Mouse (Mus musculus): ENCODE measurements around the gene Syk. TPM values are rescaled to one million over a fixed set of nuclear protein-coding genes. Genes with fewer than 3 reads are reported as not detected.
A peak's percentile ranks its signal among the peaks of the same experiment; 100 is the strongest.

Gene Syk
- total RNA-seq (2021): 1 to 10 TPM; 2.7 TPM
- long read RNA-seq, full-length matches to known transcripts: 1 of 5 reads
- long read RNA-seq, partial matches to known transcripts: 0 of 5 reads
- long read RNA-seq, other reads (novel, unspliced or antisense): 4 of 5 reads

DNA sequence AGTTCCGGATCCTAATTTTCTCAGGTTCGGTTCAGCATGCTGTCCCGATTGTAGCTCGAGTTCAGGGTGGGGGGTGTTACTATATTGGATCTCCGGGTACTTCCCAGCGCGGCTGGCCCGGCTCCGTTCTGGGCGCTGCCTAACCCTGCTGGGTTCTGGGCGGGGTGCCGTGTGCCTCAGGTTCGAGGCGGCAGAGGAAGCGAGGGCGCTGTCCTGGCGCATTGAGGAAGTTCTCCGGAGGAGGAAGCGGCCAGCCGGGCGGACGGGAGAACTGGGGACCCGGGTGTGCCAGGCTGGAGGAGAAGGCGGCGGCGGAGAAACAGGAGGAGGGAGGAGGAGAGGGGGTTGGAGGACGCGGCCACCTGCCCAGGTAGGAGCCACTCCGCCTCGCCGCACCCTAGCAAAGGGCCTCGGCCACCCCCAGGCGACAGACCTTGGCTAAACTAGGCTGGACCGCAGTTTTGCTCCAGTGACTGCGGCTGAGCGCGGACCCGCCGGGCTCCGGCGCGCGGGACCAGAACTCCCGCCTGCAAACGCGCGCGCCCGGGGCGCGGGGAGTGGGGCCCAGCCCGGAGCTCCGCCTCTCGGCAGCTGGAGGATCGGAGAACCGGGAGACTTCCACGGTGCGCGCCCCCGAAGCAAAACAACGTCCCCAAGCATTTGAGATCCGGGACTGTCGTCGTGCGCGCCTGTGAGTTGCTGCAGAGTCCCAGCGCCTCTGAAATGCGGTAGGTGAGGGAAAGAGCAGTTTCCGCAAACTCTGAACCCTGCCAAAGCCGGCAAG lies at the start of gene Syk:
TSS of gene Syk (plus strand) at position 296 of the 784 bp plus-strand sequence.
- DNase-seq (ENCODE audit: low spot score in 2 of 2): peak; percentile 16 to 46

DNA sequence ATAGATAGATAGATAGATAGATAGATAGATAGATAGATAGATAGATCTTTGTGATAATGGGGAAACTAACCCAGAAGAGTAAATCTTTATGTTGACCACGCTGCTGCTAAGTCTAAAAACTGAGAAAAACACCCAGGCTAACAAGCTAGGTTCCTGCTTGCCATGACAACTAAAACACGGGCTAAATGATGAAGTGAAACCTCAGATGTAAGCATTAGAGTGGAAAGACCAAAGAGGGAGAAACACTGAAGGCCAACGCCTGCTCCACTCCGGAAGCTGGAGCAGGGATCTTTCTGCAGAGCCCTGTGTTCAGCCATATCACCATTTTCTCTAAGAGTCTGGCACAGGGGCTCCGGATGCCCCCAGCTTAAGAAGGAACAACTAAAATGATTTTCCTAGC lies 49.3 kb upstream of the Syk start:
- no peak for DNase-seq (ENCODE audit: low spot score in 2 of 2)

DNA sequence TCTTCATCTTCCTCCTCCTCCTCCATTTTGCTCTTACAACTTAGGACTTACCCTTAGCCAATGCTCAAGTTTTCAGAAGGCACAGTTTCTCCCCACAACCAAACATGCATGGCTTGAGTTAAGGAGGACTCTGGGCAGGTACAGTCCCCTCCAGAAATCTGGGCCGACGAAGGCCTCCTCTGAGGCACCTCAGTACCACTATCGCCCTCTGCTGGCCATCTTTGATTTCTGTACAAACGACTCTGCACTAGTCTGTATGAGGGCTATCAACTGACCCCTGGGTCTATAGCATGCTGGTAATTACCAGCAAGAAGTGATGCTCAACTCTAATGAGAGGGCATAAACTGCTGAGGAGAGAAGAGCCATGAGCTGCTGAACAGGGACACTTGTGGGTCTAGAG lies 47.4 kb upstream of the Syk start:
- peak in 1 of 2 experiments; percentile 71 for DNase-seq (ENCODE audit: low spot score in 2 of 2)

DNA sequence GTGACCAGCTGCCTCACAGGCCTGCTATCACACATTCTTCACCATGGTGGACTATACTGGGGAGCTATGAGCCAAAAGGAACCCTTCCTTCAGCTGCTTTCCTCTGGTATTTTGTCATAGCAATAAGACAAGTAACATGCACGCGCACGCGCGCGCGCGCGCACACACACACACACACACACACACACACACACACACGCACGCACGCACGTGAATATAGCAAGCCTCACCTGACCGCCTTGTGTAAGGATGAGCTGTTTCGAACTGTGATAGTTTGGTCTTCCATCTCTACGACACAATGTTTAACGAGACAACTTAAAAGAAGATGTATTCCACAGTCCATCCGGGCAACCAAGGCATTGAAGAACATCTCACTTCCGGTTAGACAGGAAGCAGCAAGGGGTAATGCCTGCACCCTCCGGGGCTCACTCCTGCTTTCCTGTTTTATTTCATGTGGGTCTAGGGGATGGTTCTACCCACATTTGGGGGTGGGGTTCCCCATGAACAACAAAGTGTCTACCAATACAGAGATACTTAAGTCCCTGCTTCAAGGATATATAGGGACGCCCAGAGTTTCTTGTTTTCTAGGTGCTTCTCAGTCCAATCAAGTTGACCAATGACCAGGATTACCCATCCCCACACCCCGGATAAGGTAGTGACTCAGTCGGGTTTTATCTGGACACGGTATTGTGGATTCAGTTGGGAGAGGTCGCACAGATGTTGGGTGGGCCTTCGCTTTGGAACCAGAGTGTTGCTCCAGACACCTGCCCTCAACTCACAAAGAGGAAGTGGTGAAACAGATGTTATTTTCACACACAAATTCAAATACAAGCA lies 45.0 kb upstream of the Syk start:
- DNase-seq (ENCODE audit: low spot score in 2 of 2): no peak

DNA sequence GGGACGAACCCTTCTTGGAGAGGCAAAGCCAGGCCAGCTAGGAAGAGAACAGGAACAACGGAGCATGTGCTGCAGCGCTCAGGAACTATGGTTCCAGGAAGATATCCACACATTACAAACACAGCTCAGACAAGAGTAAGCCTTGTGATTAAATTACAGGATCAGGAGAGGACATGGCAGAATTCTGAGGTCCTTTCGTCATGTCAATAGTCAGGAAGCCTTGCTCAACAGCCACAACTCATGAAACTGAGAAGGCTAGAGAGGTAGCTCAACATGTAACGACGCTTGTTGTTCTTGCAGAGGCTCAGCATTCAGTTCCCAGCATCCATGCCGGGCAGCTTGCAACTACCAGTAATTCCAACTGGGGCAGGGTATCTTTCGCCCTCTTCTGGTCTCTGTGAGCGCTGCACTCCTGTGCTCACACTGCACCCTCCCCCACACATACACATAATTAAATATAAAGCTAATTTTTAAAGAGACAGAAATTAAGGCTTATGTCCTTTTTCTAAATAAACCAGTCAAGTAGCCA lies 44.3 kb upstream of the Syk start:
- DNase-seq (ENCODE audit: low spot score in 2 of 2): no peak

DNA sequence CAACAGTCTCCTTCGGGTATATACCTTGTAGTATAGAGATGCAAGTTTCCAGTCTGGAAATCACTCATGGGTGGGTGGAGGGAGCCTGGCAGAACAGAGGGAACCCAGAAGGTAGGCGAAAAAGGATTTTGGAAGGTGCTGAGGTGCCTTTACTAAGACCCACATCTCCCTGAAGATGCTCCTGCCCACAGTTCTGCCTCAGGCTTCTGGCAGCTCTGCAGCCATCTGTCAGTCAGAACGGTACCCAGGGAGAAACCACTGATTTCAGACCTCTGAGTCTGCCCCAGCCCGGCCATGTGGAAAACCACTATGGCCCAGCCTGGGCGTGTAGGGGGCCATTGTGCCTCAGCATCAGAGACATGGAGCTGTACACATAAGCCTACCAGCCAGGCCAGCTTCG lies 43.5 kb upstream of the Syk start:
- no peak for DNase-seq (ENCODE audit: low spot score in 2 of 2)

DNA sequence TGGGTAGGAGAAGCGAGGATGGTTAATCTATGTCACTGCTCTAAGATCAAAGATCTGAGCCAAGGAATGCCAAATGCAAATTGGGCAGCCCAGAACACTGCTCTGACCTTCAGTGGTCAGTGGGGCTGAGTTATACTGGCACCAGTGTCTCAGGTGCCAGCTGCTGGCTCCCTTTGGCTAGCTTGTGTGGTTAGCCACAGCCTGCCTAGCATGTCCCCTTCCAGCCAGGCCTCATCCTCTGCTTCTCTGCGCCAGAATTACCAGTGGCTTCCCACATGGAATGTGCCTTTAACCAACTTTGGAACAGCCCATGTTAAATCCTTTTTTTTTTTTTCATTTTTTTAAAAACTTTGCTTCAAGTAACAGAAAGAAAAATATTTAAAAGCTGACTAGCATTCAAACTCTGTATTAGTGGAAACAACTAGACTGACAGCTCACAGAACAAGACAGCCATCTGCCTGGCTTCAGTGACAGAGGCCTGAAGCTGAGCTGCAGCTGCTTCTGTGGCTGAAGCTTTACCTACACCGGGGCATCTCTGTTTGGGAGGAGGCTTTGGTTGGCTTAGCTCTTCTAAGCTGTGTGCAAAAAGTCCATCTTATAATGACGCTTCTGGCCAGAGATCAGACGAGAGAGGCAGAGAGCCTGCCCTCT lies 41.5 kb upstream of the Syk start:
- no peak for DNase-seq (ENCODE audit: low spot score in 2 of 2)

DNA sequence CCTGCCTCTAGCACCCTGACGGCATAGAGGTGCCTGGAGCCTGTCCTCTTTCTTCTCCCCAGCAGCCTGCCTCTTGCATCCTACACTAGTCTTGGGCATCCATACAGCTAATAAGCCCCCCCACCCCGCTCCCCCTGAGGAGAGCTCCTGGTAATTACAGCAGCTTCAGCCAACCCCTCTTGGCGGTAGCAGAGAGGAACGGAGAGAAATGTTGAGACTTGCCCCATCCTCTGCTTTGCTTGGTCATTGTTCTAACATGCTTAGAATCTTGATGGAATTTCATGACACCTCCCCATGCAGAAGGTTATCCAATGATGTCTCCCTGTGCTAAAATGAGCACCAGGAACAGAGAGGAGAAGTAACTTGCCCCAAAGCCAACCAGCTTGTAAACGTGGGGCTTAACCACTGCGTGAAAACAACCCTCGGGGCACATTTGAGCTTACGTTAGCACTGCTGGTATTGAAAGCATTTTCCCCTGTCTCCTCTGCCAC lies 40.9 kb upstream of the Syk start:
- no peak for DNase-seq (ENCODE audit: low spot score in 2 of 2)

DNA sequence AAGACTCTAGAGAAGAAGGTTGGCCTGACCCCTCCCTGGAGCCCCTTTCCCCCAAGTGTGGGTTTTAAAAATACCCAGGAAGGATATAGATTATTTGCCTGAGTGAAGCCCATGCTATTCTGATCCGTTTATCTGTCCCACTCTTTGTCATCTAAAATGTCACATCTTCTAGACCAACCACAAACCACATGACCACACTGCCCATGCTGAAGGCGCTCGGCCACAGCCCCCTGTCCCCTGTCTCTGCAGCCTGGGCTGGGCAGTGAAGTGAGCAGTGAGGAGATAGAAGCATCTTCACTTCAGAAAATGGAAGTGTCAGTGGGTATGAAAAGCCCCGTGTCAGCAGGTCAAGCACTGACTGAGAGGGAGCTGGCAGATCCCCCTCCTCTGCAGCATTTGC lies 40.3 kb upstream of the Syk start:
- no peak for DNase-seq (ENCODE audit: low spot score in 2 of 2)

DNA sequence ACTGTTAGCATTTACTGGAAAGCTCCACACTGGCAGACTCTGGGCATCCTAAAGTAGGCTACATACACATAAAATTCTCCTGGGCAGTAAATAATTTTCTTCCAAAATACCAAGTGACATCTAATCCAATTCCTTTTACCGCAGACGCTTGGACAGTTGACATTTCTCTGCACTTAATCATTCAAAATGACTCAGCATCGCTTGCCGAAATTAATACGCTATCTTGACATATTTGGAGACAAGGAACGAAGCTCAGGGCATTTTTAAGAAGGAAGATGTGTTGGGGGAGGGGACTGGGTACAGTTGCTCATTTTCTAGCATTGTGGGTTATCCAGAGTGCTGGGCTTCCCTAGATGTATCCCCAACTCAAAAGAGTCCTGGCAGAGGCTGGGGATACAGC lies 36.7 kb upstream of the Syk start:
- DNase-seq (ENCODE audit: low spot score in 2 of 2): no peak

DNA sequence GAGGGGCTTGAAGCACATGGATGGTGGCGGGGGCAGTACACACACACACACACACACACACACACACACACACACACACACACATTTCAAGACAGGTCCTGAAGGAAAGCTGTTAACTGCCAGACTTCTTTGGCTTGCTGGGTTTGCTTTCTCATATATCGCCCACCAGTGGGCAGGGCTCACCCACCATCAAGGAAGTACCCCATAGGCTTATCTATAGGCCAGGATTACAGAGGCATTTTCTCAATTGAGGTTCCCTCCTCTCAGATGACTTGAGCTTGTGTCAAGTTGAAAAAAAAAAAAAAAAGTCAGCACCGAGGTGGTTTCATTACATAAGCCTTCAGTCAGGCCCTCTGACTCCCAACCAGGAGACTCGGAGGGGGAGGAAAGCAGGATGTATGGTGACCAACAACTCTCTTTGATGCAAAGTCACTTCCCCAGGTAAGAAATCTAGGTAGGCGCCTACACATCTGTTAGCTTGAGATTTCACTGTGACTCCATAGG lies 32.2 kb upstream of the Syk start:
- no peak for DNase-seq (ENCODE audit: low spot score in 2 of 2)

DNA sequence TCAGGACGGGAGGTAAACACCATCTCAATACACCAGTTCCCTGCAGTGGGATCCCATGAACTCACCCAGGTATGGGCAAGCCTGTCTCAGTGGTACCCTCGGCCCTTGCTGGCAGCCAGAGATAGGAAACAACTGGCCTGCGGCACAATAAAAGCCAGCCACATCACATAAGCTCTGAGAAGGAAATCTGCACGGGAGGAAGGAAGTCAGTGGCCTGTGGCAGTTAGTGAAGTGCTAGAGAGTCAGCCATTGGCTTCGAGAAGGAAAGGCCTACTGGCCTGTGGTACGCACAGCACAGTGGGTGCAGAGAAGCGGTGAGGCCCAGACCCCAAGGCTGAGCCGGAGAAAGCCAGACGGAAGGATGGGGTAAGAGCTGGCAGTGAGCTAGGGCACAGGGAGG lies 31.7 kb upstream of the Syk start:
- no peak for DNase-seq (ENCODE audit: low spot score in 2 of 2)

DNA sequence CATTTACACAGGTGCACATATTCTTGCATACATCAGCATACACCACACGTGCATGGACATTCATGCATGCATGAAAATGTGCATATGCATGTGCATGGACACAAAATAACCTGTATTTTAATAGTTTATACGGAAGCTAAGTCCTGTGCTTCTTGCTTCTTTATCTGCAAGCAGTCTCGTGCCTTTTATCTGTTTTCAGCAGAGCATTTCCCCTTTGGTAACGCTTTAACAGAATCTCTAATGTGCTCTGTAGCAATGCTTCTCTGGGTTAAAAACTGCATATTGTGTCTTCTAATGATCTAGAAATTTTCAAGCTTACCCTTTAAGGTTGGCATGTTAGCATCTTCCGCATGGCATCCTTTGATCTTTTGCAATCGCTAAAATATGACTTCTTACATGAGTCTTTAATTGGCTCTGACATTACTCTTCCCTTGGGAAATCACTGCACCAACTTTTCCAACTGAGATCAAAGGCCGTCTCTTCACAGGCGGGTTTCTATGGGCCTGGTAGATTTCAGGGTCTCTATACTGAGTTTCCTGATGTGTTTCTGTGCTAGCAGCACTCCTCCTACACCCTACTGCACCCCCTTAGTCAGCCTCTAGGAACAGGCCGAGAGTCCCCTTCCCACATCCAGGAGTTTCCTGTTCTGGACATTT lies 30.0 kb upstream of the Syk start:
- no peak for DNase-seq (ENCODE audit: low spot score in 2 of 2)

DNA sequence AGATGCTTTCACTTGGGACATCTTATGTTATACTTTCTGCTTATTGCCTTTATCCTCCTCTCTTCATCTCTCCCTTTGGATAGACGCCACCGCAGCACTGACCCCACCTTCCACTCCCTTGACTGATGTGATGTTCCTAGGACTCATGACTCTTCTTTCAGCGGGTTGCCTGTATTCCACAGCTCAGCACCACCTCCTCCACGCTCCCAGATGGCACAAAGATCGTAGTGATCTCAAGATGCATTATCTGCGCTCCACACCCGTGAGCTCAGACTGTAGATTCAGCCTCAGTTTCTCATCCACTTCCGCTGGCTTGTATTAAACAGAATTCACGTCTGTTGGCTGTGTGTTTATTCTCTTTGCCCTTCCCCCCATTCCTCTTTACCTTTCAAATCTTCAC lies 28.3 kb upstream of the Syk start:
- DNase-seq (ENCODE audit: low spot score in 2 of 2): no peak

DNA sequence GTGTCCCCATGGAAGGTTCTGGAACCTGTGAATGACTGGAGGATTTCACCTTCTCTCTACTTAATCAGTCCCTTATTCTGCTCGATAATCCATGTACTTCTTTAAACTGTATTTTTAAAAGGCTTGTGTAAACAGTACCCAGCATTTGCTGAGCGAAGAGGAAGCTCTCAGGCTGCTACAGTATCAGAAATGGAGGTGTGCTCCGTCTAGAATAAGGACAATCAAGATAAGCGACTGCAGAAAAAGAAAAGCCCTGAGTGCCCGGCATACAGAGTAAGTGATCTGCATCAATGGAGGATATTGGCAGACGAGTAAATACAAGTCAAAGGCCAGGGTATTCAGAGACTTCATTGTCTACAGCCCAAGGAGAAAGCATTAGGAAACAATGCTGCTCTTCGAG lies 25.6 kb upstream of the Syk start:
- no peak for DNase-seq (ENCODE audit: low spot score in 2 of 2)

DNA sequence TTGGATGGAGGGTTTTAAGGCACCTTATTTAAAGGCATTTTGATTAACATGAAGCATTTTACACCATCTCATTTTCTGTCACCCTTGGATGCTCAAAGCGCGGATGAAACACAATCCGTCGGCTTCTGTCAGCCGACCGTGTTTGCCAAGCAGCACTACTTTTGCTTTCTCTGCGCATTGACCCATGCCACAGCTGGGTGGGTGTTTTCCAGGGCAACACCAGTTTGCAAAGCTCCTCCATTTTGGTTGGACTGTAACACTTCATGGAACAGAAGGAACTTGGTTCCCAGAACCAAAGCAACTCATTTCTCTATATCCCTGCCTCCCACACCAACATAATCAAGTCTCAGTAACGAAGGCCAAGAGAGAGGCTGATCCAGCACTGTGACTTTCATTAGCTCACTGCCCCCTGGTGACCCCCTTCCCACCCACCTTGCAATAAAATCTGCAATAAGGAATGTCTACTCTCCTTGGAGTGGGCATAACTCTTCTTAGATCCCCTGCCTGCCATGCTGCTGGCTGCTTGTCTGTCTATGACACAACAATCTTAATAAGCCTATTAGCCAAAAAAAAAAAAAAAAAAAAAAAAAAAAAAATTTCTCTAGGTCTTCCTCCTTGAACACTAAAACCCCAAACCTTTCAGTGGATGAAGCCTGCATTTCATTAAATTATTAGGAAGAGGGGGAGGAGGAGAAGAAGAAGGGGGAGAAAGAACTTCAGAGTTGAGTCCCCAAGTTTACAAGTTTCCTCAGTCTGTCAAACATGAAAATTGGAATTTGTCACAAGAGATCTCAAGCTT lies 21.4 kb upstream of the Syk start:
- no peak for DNase-seq (ENCODE audit: low spot score in 2 of 2)

DNA sequence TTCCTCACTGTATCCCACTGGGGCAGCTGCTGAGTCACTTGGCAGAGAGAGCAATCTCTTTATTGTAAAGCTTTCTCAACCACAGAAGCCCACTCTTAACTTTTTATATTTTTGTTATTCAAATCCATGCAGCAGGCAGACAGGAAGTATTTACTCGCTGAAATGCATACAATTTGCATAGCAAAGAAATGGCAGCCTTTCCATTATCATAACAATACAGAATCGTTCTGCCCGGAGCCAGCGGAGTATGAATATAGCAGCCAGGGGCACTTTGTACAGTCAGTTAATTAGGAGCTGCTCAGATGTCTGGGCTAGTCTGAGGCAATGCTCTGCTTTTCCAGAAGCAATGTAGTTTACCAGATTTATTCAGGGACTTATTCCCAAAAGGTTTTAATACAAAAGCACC lies 20.8 kb upstream of the Syk start:
- no peak for DNase-seq (ENCODE audit: low spot score in 2 of 2)

DNA sequence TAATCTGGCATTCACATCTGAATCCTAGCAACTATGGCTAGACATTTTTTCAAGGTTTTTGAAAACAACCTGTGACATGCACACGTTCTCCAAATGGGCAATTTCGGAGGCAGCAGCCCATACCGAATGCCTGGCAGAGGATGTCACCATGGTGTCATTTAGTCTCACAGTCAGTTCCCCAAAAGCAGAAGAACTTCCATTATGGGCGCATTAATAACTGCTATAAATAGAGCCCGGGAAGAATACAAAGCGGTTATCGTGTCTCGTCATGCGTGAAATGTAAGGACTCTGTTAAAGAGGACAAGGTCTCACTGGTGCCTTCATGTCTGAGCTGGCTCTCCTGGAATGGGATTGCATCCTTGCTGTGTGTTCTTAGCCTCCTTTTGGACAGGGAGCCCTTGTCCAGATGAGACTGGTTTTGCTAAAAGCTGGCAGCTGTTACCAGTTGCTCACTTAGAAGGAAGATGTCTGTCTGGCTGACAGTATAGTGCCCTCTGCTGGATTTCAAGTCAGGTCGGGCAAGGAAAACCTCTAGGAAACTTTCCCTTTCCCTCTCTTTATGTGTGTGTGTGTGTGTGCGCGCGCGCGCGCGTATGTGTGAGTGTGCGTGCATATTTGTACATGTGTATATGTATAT lies 17.8 kb upstream of the Syk start:
- peak in 1 of 2 experiments; percentile 37 for DNase-seq (ENCODE audit: low spot score in 2 of 2)

DNA sequence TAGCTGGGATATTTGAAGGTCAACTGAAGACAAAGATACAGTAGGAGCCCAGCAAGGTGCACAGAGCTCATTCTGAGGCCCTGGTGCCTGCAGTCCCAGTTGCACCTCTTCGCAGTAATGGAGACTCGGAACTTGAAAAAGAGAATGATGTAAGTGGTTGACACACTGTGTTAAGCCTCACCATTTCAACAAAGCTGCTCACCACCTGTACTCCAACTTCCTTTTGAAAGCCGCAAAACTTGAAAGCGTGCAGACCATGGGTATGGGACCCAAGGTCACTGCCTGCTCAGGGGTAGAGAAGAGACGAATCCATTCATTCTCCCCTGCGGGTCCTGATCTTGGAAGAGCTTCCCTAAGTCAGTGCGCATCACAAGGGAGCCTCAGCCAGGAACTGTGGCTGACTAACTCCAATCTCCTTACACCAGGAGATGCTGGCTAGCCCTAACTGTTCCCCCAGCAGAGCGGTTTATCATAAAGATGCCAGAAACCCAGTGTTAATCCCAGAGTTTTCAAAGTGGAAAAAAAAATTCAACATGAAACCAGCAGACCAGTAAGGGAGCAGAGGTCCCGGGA lies 16.7 kb upstream of the Syk start:
- no peak for DNase-seq (ENCODE audit: low spot score in 2 of 2)
